Mouse (Mus musculus) cerebellum, postnatal 25 days (tissue): ENCODE measurements at regions not wholly inside any gene's neighbourhood (a gene's known extent, or its start where the extent isn't known, plus 50 kb on each side); places are given as distances from the start of the nearest gene placed in this dataset.
A peak's percentile ranks its signal among the peaks of the same experiment; 100 is the strongest.

Experiments
- DNase-seq, 2 experiments: peaks; one replicate each; pipeline ENCODE4 v3.0.0; 2021; ENCODE audit warnings: mixed read lengths in 2 of 2

- no peak for DNase-seq
Observed at GRCm38 (mm10) chr12:13164791-13165190, 84.2 kb downstream of the Ddx1 start.

DNA sequence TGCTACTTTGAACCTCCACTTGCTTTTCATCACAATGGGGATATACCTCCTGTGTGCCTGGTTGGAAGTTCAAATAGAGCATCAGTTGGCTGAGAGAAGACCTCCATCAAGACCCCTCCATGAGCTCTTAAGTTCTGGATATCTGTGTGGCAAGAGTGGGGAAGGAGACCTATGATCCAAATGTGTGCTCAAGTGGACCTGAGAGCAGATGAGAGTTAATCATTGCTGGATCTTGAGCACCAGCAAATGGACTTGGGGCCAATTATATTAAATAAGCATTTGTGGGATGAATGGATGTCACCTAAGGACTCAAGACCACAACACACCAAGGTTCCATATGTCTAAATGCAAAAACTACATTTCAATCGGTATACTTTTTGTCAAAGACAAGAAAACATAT lies 88.0 kb downstream of the Ddx1 start:
- no peak for DNase-seq

DNA sequence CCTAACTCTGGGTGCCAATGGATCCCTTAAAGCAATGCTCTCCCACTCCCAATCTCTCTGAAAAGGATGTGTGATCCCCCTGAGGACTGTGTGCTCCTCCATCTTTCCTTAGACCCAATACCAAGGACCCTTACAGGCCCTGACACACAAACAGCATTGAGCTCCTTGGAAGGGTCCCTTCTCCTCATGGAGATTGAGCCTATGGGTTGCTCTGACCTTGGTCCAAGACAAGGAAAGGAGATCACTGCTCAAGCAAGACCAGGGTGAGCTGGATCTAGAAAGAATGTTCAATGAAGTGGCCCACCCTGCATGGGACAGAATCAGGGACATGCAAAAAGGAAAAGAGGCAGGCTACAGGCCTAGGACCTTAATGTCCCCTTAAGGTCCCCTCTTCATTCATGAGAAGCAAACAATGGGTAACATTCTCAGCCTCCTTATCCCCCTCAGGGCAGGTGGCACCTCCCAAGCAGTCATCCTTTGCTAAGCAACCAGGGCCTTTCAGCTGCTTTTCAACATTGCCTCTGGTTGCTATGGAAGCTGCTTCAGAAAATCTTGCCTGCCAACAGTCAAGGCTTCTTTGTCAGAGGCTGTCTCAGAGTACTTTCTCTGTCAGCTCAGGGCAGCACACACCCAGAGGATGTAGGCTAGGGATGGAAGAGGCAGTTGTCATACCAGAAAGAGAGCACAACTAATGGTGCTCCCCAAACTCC lies 89.5 kb downstream of the Ddx1 start:
- no peak for DNase-seq

- DNase-seq, result no peak
Observed at GRCm38 (mm10) chr12:13157666-13158381, 91.2 kb downstream of the Ddx1 start.

- DNase-seq, result no peak
Observed at GRCm38 (mm10) chr12:13157089-13157488, 91.9 kb downstream of the Ddx1 start.

DNA sequence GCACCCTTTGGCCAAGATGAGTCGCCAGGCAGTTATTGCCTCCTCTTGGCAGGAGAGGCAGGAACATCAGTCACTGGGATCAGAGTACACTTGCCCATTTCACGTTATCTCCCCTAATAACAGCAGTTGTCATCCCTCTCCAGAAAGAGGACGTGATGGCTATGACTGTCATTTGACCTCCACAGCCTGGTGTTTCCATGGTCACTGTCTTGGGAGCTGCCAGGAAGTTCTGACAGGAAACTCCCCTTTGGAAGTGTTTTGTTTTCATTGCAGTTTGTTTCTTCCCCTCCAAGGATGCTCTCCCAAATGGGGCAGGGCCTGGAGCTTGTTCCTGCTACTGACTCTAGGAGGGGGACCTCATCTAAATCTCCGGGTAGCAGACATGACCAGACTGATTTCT lies 98.3 kb downstream of the Ddx1 start:
- DNase-seq, result no peak

DNA sequence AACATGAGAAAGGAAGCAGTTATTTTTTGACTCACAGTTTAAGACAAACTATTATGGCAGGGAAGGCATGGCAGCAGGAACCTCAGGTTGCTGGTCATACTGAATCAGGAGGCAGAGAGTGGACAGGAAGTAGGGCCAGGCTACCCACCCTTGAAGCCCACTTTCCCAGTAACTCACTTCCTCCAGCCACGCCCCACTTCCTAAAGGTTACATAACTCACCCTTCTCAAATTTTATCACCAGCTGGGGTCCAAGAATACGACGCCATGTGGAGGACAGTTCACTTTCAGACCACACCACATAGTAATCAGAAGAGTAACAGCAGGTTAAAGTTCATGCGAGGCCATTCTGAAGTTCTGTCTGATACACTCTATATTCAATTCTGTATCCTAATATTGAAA lies 101.8 kb downstream of the Ddx1 start:
- no peak for DNase-seq

DNA sequence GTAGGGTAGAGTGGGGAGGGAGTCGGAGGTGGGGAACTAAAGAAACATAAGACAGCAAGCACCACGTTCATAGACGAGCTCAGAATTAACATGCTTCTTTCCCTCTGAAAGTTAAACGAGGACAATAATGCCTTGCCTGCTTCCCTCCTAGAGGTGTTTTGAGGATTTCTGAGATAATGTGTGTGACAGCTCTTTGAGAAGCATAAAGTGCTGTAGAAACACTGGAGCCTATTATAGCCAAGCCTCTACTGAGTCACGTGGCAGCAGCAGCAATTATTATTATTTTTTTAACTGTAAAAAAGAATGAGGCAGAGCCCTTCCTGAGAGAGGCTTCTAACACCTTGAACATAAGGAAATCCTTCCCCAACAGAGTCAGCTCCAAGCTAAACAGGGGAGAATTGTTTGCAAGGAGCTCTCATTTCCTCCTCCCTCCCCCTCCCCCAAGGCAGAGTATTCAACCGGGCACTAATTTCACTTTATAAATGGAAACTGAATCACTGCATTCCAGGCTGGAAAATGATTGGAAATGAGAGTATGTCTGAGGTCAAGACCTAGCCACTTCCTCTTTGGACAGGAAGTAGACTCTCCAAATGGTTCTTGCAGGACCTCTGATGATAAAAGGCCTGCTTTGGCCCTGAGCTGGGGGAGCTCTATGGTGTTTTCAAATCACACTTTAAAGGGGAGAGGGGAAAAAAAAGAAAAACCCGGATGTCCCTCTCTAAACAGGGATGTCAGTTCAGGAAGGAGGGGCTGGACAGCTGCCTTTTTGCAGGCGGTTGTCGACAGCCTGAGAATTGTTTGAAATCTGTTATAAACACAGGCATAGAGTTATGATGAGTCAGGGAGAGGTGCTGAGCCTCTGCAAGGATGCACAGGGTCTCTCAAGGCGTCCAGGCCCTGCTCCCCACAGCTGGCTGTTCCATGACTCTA lies 103.6 kb downstream of the Ddx1 start:
- DNase-seq, result no peak

GRCm38 (mm10) chr12:13144739-13145138 lies 104.3 kb downstream of the Ddx1 start:
- DNase-seq, result no peak

- no peak for DNase-seq
Observed at GRCm38 (mm10) chr12:13140636-13141035, 108.4 kb downstream of the Ddx1 start.

- DNase-seq, result no peak
Observed at GRCm38 (mm10) chr12:13139189-13139588, 109.8 kb downstream of the Ddx1 start.

GRCm38 (mm10) chr12:13134168-13134567 lies 114.8 kb downstream of the Ddx1 start:
- no peak for DNase-seq

- peak in 1 of 2 experiments; percentile 17 for DNase-seq
Observed at GRCm38 (mm10) chr12:13129677-13130082, 119.3 kb downstream of the Ddx1 start.

DNA sequence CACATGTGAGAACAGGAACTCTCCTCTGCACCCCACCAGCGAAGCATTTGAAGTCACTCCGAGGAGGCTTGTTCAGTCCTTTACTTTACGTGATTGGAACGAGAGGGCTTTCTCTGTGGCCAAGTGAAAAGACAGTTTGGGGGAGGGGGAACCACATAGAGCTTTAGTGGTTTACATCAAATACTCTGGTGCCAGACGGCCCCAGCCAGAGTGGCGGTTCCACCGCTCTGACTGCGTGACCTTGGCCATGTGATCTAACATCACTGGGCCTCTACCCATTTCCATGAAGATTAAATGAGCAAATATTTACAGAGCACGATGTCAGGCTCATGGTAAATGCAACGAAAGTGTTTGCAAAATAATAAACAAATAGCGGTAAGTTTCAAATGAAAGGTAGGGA lies 121.6 kb downstream of the Ddx1 start:
- no peak for DNase-seq

GRCm38 (mm10) chr12:13125054-13125453 lies 124.0 kb downstream of the Ddx1 start:
- DNase-seq, result no peak

DNA sequence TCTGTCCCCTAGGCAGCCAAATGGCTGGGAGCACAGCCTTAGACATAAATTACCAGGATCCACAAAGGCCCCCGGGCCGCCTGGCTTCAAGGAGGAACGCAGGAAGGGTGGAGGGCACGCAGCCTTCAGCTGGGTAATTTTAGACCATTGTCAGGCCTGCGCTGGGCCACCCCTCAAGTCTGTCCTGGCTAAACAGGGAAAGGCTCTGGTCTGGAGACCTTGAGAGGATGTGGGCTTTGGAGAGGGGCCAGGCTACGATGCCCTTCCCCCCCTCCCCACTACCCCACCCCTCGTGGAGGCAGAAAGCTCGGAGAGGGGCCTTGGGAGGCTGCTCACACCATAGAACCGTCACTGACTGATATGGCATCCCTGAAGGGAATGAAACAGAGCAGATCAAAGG lies 126.7 kb downstream of the Ddx1 start:
- DNase-seq, result no peak

GRCm38 (mm10) chr12:13120581-13120980 lies 128.4 kb downstream of the Ddx1 start:
- peak; percentile 12 to 17 for DNase-seq

GRCm38 (mm10) chr12:13119653-13120052 lies 129.4 kb downstream of the Ddx1 start:
- DNase-seq, result no peak

DNA sequence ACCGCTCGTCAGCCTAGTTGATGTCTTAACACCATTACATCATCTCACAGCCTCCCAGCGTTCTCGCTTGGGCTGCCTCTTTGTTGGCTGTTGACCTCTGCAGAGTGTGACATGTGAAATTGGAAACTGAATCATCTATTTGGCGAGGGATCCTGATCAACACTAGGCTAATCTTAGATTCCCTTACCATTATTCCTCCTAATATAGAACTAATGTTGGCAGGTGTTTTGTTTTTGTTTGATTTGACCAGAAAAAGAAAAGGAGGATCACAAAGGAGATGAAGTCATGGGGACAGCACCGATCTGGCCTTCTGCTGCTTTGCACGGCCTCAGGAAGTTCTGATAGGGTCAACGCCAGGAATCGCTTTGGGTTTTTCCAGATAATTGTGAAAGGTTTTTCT lies 131.0 kb downstream of the Ddx1 start:
- no peak for DNase-seq

DNA sequence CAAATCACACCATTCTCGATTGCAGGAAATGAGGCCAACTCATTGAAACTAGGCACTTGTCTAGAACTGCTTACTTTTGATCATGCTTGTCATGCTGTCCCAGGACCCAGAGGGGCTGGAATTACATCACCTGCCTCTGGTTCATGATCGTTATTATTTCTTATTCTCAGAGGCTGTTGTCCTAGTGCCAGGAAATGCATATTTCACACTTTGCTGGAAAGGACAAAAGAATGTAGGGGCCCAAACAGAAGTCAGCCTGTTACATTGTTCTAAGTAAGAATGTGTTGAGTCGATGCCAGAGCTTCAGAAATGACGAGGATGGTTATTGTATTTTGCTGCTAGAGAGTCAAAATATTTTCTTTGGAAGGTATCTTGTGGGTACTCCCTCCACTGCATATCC lies 134.7 kb downstream of the Ddx1 start:
- DNase-seq, result no peak

- DNase-seq, result no peak
Observed at GRCm38 (mm10) chr12:13106931-13107330, 142.1 kb downstream of the Ddx1 start.

- no peak for DNase-seq
Observed at GRCm38 (mm10) chr12:13100505-13101354, 148.3 kb downstream of the Ddx1 start.
